Mouse (Mus musculus): ENCODE results near the gene Pus1. TPM values are rescaled to one million over a fixed set of nuclear protein-coding genes. Genes with fewer than 3 reads are reported as not detected.

Gene Pus1
- polyA plus RNA-seq, 1 experiment: 37.1 TPM

GRCm38 (mm10) chr5:110809667-110810325 is 29.3 kb upstream of the Pus1 start, which contains the start of gene Ulk1:
Gene Ulk1, minus strand, starts transcription at chr5:110810097.
- Histone ChIP-seq H3K36me3 (ENCODE audit: control insufficient read depth, insufficient read depth) (no peaks in the 10 kb centered on the region), H3ac (ENCODE audit: control insufficient read depth, insufficient read length) (peak within 1 kb of the TSS; percentile 96), H3K4me3 (peak within 1 kb of the TSS; percentile 61), H3K27me3 (ENCODE audit: control insufficient read depth, insufficient read depth, insufficient read length) (no peaks in the 10 kb centered on the region), H3K79me2 (ENCODE audit: control insufficient read depth, insufficient read depth) (peaks cover 30% of the 10 kb centered on the region), H3K4me2 (ENCODE audit: low read depth) (peak within 1 kb of the TSS; percentile 100)
- TF ChIP-seq MAX (IDR thresholded peaks at IDR 0.05; ENCODE audit: low read depth): no peak
- no peak for TF ChIP-seq MYOG (IDR thresholded peaks at IDR 0.05; ENCODE audit: control insufficient read depth in 1 of 3, insufficient read depth in 1 of 3, insufficient read length in 2 of 3, low read depth in 2 of 3)
- peak; percentile 87 for TF ChIP-seq POLR2A (IDR thresholded peaks at IDR 0.05; ENCODE audit: insufficient read length, low read depth)
- TF ChIP-seq REST (IDR thresholded peaks at IDR 0.05; ENCODE audit: insufficient read depth, insufficient read length): peak; percentile 32
- no peak for TF ChIP-seq TCF3 (IDR thresholded peaks at IDR 0.05; ENCODE audit: insufficient read length, low read depth)
- TF ChIP-seq POLR2AphosphoS2 (IDR thresholded peaks at IDR 0.05; ENCODE audit: insufficient read length, low read depth): peak; percentile 93

DNA sequence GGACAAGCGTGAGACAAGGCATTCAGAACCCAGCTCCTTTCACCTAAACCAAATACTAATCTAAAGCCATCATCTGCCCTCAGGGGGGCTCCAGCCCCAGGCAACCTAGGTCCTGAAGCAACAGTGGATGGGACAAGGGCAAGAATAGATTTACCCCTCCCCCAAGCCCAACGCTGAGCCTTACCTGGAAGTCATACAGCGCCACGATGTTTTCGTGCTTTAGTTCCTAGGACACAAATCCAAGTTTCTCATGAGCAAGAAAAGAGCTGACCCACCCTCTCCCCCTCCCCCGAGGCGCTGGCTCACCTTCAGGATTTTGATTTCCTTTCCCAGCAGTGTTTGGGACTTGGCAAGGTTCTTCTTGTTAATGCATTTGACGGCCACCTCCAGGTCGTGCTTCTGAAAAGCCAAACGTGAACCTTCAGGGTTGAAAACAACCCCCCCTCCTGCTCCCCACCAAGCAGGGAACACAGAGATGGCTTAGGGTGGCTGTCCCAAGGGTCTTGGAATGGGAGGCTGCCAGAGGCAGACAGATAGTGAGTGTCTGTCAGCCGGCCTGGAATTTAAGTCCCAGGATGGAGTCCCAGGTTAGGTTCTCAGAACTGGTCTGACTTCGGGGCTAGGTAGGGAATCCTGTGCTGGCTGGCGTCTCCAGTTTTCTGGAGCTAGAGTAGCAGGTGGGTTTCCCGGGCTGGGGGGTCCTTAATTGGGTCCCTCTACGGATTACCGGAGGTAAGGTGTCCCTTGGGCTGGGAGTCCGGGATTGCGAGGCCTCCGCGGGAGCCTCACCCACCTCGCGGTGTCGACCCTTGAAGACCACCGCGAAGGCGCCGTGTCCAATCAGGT is 28.6 kb upstream of the Pus1 start:
- peak overlapping the region; percentile 100 for H3K4me2 ChIP-seq (ENCODE audit: low read depth)
- H3K36me3 ChIP-seq (ENCODE audit: control insufficient read depth, insufficient read depth): no peaks in the 10 kb centered on the region
- H3K4me3 ChIP-seq: peak overlapping the region; percentile 61
- no peaks in the 10 kb centered on the region for H3K27me3 ChIP-seq (ENCODE audit: control insufficient read depth, insufficient read depth, insufficient read length)
- H3K79me2 ChIP-seq (ENCODE audit: control insufficient read depth, insufficient read depth): peaks cover 30% of the 10 kb centered on the region
- H3ac ChIP-seq (ENCODE audit: control insufficient read depth, insufficient read length): peak overlapping the region; percentile 96
- no peak for TF ChIP-seq TCF12 (IDR thresholded peaks at IDR 0.05; ENCODE audit: insufficient read depth, poor library complexity, severe bottlenecking)
- no peak for TF ChIP-seq MYOG (IDR thresholded peaks at IDR 0.05; ENCODE audit: control insufficient read depth in 1 of 3, insufficient read depth in 1 of 3, insufficient read length in 2 of 3, low read depth in 2 of 3)
- no peak for TF ChIP-seq CEBPB (IDR thresholded peaks at IDR 0.05; ENCODE audit: insufficient read depth, poor library complexity, severe bottlenecking)

- TF ChIP-seq MAX (IDR thresholded peaks at IDR 0.05; ENCODE audit: low read depth): no peak
- TF ChIP-seq TCF3 (IDR thresholded peaks at IDR 0.05; ENCODE audit: insufficient read length, low read depth): no peak
- TF ChIP-seq REST (IDR thresholded peaks at IDR 0.05; ENCODE audit: insufficient read depth, insufficient read length): no peak
- TF ChIP-seq SRF (IDR thresholded peaks at IDR 0.05; ENCODE audit: control insufficient read depth, insufficient read length, low read depth): no peak
- TF ChIP-seq CEBPB (IDR thresholded peaks at IDR 0.05; ENCODE audit: insufficient read depth, poor library complexity, severe bottlenecking): no peak
- TF ChIP-seq MYOD1 (IDR thresholded peaks at IDR 0.05; ENCODE audit: control insufficient read depth in 1 of 3, insufficient read length in 2 of 3, low read depth in 2 of 3): peak in 1 of 3 experiments; percentile 50
- TF ChIP-seq POLR2AphosphoS2 (IDR thresholded peaks at IDR 0.05; ENCODE audit: insufficient read length, low read depth): peak; percentile 63
- no peak for TF ChIP-seq E2F4 (IDR thresholded peaks at IDR 0.05; ENCODE audit: insufficient read depth)
- TF ChIP-seq USF1 (IDR thresholded peaks at IDR 0.05; ENCODE audit: low read depth): no peak
- TF ChIP-seq POLR2A (IDR thresholded peaks at IDR 0.05; ENCODE audit: insufficient read length, low read depth): peak; percentile 66
- TF ChIP-seq MYOG (IDR thresholded peaks at IDR 0.05; ENCODE audit: control insufficient read depth in 1 of 3, insufficient read depth in 1 of 3, insufficient read length in 2 of 3, low read depth in 2 of 3): peak in 1 of 3 experiments; percentile 45
- no peak for TF ChIP-seq TCF12 (IDR thresholded peaks at IDR 0.05; ENCODE audit: insufficient read depth, poor library complexity, severe bottlenecking)
- H3K4me3 ChIP-seq: peak overlapping the region; percentile 61
- H3K79me2 ChIP-seq (ENCODE audit: control insufficient read depth, insufficient read depth): peaks cover 30% of the 10 kb centered on the region
- H3K36me3 ChIP-seq (ENCODE audit: control insufficient read depth, insufficient read depth): no peaks in the 10 kb centered on the region
- peak overlapping the region; percentile 100 for H3K4me2 ChIP-seq (ENCODE audit: low read depth)
- no peak overlapping the region for H3ac ChIP-seq (ENCODE audit: control insufficient read depth, insufficient read length)
- H3K27me3 ChIP-seq (ENCODE audit: control insufficient read depth, insufficient read depth, insufficient read length): no peaks in the 10 kb centered on the region
These were observed 27.7 kb upstream of the Pus1 start for GRCm38 (mm10) chr5:110808061-110808631.

- no peak for TF ChIP-seq TCF3 (IDR thresholded peaks at IDR 0.05; ENCODE audit: insufficient read length, low read depth)
- TF ChIP-seq MAX (IDR thresholded peaks at IDR 0.05; ENCODE audit: low read depth): no peak
- no peak for TF ChIP-seq MYOD1 (IDR thresholded peaks at IDR 0.05; ENCODE audit: control insufficient read depth in 1 of 3, insufficient read length in 2 of 3, low read depth in 2 of 3)
- TF ChIP-seq USF1 (IDR thresholded peaks at IDR 0.05; ENCODE audit: low read depth): no peak
- no peak for TF ChIP-seq POLR2A (IDR thresholded peaks at IDR 0.05; ENCODE audit: insufficient read length, low read depth)
- no peak for TF ChIP-seq MYOG (IDR thresholded peaks at IDR 0.05; ENCODE audit: control insufficient read depth in 1 of 3, insufficient read depth in 1 of 3, insufficient read length in 2 of 3, low read depth in 2 of 3)
- no peak for TF ChIP-seq SRF (IDR thresholded peaks at IDR 0.05; ENCODE audit: control insufficient read depth, insufficient read length, low read depth)
- TF ChIP-seq REST (IDR thresholded peaks at IDR 0.05; ENCODE audit: insufficient read depth, insufficient read length): no peak
- Histone ChIP-seq H3K36me3 (ENCODE audit: control insufficient read depth, insufficient read depth) (no peaks in the 10 kb centered on the region), H3K79me2 (ENCODE audit: control insufficient read depth, insufficient read depth) (peaks cover 30% of the 10 kb centered on the region), H3K4me2 (ENCODE audit: low read depth) (peak overlapping the region; percentile 100), H3K27me3 (ENCODE audit: control insufficient read depth, insufficient read depth, insufficient read length) (no peaks in the 10 kb centered on the region), H3ac (ENCODE audit: control insufficient read depth, insufficient read length) (no peak overlapping the region), H3K4me3 (peak overlapping the region; percentile 61)
These were observed 27.0 kb upstream of the Pus1 start for GRCm38 (mm10) chr5:110807453-110807852.

Measured in myocyte (in vitro differentiated cells).